Mouse (Mus musculus): Measurements from ENCODE around the gene Apoc1. TPM values are rescaled to one million over a fixed set of nuclear protein-coding genes. Genes with fewer than 3 reads are reported as not detected.

The Apoc1 gene
- polyA plus RNA-seq, 1 experiment, result 17.3 TPM

DNA sequence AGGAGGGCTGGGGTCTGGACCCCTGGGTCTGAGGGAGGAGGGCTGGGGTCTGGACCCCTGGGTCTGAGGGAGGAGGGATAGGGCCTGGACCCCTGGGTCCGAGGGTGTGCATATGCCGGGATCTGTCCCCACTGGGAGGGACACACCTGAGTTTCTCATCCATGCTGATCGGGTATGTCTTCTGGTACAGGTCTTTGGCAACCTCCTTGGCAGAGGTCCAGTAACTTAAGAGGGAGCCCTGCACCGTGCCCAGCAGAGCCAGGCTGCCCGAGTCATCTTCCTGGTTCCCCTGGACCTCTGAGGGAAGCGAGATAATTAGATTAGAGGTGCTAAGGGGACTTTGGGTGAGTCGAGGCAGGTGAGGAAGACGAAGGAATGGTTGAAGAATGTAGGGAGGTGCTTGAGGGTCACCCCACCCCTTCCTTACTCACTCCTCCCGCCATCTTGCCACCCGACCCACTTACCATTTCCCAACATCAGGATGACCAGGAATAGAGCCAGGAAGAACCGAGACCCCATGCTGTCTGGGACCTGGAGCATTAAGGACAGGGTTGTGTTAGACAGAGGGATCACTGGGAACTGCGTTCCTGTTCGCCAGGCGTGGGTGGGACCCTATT is 19.3 kb downstream of the Apoc1 start:
- TF ChIP-seq CTCF (IDR thresholded peaks at IDR 0.05; ENCODE audit: control insufficient read depth, insufficient read depth, insufficient replicate concordance, low read depth, low read length), result no peak
- no peak for TF ChIP-seq POLR2A (IDR thresholded peaks at IDR 0.05; ENCODE audit: control insufficient read depth, low read depth, low read length)
- Histone ChIP-seq H3K36me3 (ENCODE audit: control insufficient read depth, insufficient read depth, low read length) (no peaks in the 10 kb centered on the region), H3K4me3 (ENCODE audit: control insufficient read depth, low read depth, low read length) (no peak overlapping the region), H3K27ac (ENCODE audit: control insufficient read depth, insufficient read depth, low read depth, low read length) (no peak overlapping the region), H3K4me1 (ENCODE audit: control insufficient read depth, insufficient read depth, low read length) (peaks cover 3% of the 10 kb centered on the region), H3K27me3 (ENCODE audit: control insufficient read depth, insufficient read depth, low read length) (no peaks in the 10 kb centered on the region)

DNA sequence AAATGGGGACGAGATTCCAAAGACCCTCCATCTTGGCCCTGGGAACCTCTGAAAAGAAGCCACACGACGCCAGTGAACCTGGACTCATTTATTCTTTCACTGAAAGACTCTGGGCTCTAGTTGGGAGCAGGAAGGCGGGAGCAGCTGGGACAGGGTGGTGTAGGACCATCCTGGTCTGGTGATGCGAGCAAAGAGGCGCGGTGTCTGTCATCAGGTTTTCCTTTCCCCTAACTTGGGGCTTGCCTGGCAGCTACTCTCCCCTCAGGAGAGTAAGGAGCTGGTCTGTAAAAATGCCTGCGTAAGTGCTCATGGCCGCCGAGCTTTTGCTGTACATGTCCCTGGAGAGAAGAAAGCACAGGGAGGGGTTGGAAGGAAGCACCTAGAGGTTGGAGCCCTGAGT is 20.9 kb downstream of the Apoc1 start:
- TF ChIP-seq POLR2A (IDR thresholded peaks at IDR 0.05; ENCODE audit: control insufficient read depth, low read depth, low read length), result no peak
- TF ChIP-seq CTCF (IDR thresholded peaks at IDR 0.05; ENCODE audit: control insufficient read depth, insufficient read depth, insufficient replicate concordance, low read depth, low read length), result no peak
- peaks cover 3% of the 10 kb centered on the region for H3K4me1 ChIP-seq (ENCODE audit: control insufficient read depth, insufficient read depth, low read length)
- H3K4me3 ChIP-seq (ENCODE audit: control insufficient read depth, low read depth, low read length), result no peak overlapping the region
- no peak overlapping the region for H3K27ac ChIP-seq (ENCODE audit: control insufficient read depth, insufficient read depth, low read depth, low read length)
- no peaks in the 10 kb centered on the region for H3K27me3 ChIP-seq (ENCODE audit: control insufficient read depth, insufficient read depth, low read length)
- no peaks in the 10 kb centered on the region for H3K36me3 ChIP-seq (ENCODE audit: control insufficient read depth, insufficient read depth, low read length)

DNA sequence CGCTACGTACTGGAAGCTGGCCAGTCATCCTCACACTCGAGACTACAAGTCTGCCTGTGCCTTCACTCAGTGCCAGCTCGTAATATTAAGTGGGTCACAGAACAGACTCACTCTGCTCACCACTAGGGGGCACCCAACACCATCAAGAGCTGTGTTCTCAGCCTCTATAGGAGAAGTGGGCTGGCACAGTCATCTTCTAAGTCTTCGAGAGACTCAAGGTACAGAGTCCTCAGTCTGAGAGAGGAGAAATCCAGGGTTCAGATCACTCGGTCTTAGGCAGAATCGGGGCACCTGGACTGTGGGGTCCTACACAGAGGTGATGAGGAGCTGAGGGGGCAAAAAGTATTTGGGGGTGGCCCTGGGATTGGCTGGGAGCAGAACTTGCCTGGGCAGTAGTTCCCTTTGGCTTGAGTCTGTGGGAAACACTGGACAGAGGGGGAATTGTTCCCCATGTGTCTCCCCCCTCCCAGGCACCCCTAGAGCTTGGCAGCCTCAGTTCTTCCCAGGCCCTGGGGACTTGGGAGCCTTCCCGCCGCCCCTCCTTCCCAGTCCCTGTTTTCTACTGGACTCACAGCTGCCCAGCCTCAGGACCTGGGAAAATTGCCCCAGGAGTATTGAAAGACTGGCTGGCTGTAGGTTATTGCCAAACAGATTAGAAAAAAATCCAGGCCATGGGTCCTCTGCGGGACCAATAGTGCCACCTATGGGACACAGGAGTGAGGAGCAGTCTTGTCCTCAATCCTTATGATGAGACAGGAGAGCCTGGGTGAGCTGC is 23.3 kb downstream of the Apoc1 start:
- Histone ChIP-seq H3K4me1 (ENCODE audit: control insufficient read depth, insufficient read depth, low read length) (peaks cover 7% of the 10 kb centered on the region), H3K27ac (ENCODE audit: control insufficient read depth, insufficient read depth, low read depth, low read length) (no peak overlapping the region), H3K4me3 (ENCODE audit: control insufficient read depth, low read depth, low read length) (no peak overlapping the region), H3K27me3 (ENCODE audit: control insufficient read depth, insufficient read depth, low read length) (no peaks in the 10 kb centered on the region), H3K36me3 (ENCODE audit: control insufficient read depth, insufficient read depth, low read length) (no peaks in the 10 kb centered on the region)
- TF ChIP-seq POLR2A (IDR thresholded peaks at IDR 0.05; ENCODE audit: control insufficient read depth, low read depth, low read length) (no peak), CTCF (IDR thresholded peaks at IDR 0.05; ENCODE audit: control insufficient read depth, insufficient read depth, insufficient replicate concordance, low read depth, low read length) (peak; percentile 77; the same call in 1 of the 2 replicates)

DNA sequence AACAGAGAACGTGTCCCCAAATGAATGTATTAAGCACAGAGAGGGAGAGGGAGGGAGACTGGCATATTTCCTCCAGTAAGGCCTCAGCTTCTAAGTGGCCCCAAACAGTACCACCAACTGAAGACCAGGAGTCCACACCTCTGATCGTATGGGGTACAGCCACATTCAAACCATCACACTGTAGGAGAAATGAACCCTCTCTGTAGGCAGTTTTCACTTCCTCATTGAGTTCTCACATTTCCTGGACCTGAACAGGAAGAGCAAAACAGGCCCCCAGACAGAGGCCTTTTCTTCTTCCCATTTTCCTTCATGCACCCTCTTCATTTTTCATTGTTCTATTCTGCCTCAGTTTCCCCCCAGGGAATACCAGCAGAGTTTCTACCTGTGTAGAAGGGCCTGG is 25.0 kb downstream of the Apoc1 start:
- Histone ChIP-seq H3K36me3 (ENCODE audit: control insufficient read depth, insufficient read depth, low read length) (no peaks in the 10 kb centered on the region), H3K4me3 (ENCODE audit: control insufficient read depth, low read depth, low read length) (no peak overlapping the region), H3K27me3 (ENCODE audit: control insufficient read depth, insufficient read depth, low read length) (no peaks in the 10 kb centered on the region), H3K4me1 (ENCODE audit: control insufficient read depth, insufficient read depth, low read length) (peaks cover 12% of the 10 kb centered on the region), H3K27ac (ENCODE audit: control insufficient read depth, insufficient read depth, low read depth, low read length) (no peak overlapping the region)
- TF ChIP-seq CTCF (IDR thresholded peaks at IDR 0.05; ENCODE audit: control insufficient read depth, insufficient read depth, insufficient replicate concordance, low read depth, low read length) (no peak), POLR2A (IDR thresholded peaks at IDR 0.05; ENCODE audit: control insufficient read depth, low read depth, low read length) (no peak)

DNA sequence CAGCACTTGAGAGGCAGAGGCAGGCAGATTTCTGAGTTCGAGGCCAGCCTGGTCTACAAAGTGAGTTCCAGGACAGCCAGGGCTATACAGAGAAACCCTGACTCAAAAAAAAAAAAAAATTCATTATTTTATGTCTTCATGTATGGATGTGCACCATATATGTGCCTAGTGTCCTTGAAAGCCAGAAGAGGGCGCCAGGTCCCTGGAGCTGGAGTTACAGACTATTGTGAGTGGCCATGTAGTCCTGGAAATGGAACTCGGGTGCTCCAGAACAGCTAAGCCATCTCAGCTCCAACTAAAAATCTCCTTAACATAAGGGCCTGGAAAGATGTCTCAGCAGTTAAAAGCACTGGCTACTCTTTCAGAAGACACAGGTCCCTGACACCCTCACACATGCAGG is 25.7 kb downstream of the Apoc1 start:
- TF ChIP-seq POLR2A (IDR thresholded peaks at IDR 0.05; ENCODE audit: control insufficient read depth, low read depth, low read length) (no peak), CTCF (IDR thresholded peaks at IDR 0.05; ENCODE audit: control insufficient read depth, insufficient read depth, insufficient replicate concordance, low read depth, low read length) (no peak)
- Histone ChIP-seq H3K4me1 (ENCODE audit: control insufficient read depth, insufficient read depth, low read length) (peaks cover 12% of the 10 kb centered on the region), H3K4me3 (ENCODE audit: control insufficient read depth, low read depth, low read length) (no peak overlapping the region), H3K36me3 (ENCODE audit: control insufficient read depth, insufficient read depth, low read length) (no peaks in the 10 kb centered on the region), H3K27ac (ENCODE audit: control insufficient read depth, insufficient read depth, low read depth, low read length) (no peak overlapping the region), H3K27me3 (ENCODE audit: control insufficient read depth, insufficient read depth, low read length) (no peaks in the 10 kb centered on the region)

DNA sequence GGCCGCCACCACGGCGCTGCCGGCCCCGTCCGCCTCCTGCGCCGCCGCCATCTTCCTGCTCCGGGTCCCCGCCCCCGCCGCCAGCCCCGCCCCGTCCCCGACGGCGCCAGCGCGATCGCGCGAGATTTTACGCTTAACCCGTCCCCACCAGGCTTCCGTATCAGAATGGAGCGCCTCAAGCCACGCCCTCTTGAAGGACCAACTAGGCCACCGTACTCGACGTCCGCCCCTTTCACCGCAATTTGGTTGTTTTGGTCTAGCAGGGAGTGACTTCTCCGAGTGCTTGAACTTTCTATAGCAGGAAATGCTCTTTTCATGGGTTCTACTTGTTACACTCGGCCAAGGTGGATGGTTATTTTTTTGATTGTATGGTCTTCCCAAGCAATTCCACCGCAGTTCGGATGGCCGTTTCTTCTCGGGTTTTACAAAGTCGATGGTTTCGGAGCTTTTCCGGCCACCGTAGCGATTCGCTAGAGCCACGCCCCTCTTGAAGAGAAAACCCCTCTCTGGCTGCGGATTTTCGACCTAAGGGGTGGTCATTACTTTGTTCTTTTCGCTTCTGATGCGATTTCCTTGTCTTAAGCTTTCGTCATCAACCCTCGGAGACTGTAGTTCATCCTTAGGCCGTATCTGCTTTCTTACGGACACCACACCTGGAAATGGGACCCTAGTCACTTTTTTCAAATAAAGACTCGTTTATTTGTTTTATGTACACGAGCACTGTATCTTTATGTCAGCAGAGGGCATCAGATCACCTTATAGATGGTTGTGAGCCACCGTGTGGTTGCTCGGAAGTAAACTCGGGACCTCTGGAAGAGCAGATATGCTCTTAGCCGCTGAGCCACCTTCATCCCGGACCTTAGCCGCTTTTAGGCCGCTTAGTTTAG is 27.3 kb downstream of the Apoc1 start, which contains the start of gene Clptm1:
Gene Clptm1 (minus strand): TSS at position 79 of the 887 bp plus-strand sequence.
- TF ChIP-seq CTCF (IDR thresholded peaks at IDR 0.05; ENCODE audit: control insufficient read depth, insufficient read depth, insufficient replicate concordance, low read depth, low read length) (no peak), POLR2A (IDR thresholded peaks at IDR 0.05; ENCODE audit: control insufficient read depth, low read depth, low read length) (peak; percentile 85)
- no peaks in the 10 kb centered on the region for H3K27me3 ChIP-seq (ENCODE audit: control insufficient read depth, insufficient read depth, low read length)
- H3K36me3 ChIP-seq (ENCODE audit: control insufficient read depth, insufficient read depth, low read length), result no peaks in the 10 kb centered on the region
- peak within 1 kb of the TSS; percentile 92 for H3K4me3 ChIP-seq (ENCODE audit: control insufficient read depth, low read depth, low read length)
- H3K27ac ChIP-seq (ENCODE audit: control insufficient read depth, insufficient read depth, low read depth, low read length), result peak within 1 kb of the TSS; percentile 99
- peaks cover 12% of the 10 kb centered on the region for H3K4me1 ChIP-seq (ENCODE audit: control insufficient read depth, insufficient read depth, low read length)

All from testis, adult 2 months (tissue).